Mouse (Mus musculus) spleen, adult 2 months (tissue): ENCODE measurements around the gene Ddx42. TPM values are rescaled to one million over a fixed set of nuclear protein-coding genes. Genes with fewer than 3 reads are reported as not detected.

Source experiments
- DNase-seq, 2 experiments: peaks; one replicate each; pipeline versions ENCODE4 v3.0.0 to v3.0.0-alpha.2; 2012 to 2021; ENCODE audit warnings: low spot score in 2 of 2, low read depth in 1 of 2
- H3K27ac ChIP-seq: fragments of 200-500 bp; 2 replicates; pipeline ENCODE4 v1.5.1; 2012; ENCODE audit warnings: low read length, inconsistent platforms; ENCODE audit not compliant: insufficient read depth
- H3K27me3 ChIP-seq: fragments of 200-500 bp; 2 replicates; pipeline ENCODE4 v1.6.1; 2012; ENCODE audit warnings: mild to moderate bottlenecking, moderate library complexity, low read length, inconsistent platforms; ENCODE audit not compliant: control insufficient read depth, insufficient read depth
- H3K36me3 ChIP-seq: fragments of 200-500 bp; 2 replicates; pipeline ENCODE4 v1.6.1; 2012; ENCODE audit warnings: mild to moderate bottlenecking, low read length, inconsistent platforms; ENCODE audit not compliant: control insufficient read depth, insufficient read depth
- H3K4me1 ChIP-seq: fragments of 200-500 bp; 2 replicates; pipeline ENCODE4 v1.6.1; 2011; ENCODE audit warnings: inconsistent platforms; ENCODE audit not compliant: control insufficient read depth, insufficient read depth, insufficient read length
- H3K4me3 ChIP-seq: fragments of 200-500 bp; 2 replicates; pipeline ENCODE4 v1.5.1; 2011; ENCODE audit warnings: mild to moderate bottlenecking, inconsistent platforms; ENCODE audit not compliant: insufficient read depth, insufficient read length; ENCODE audit errors: extremely low read depth
- CTCF ChIP-seq: fragments of 200-500 bp; IDR thresholded peaks from 2 replicates; pipeline ENCODE4 v1.5.1; 2011; ENCODE audit warnings: mild to moderate bottlenecking, inconsistent platforms; ENCODE audit not compliant: insufficient read depth, insufficient read length, insufficient replicate concordance; ENCODE audit errors: extremely low read depth
- POLR2A ChIP-seq: fragments of 200-500 bp; IDR thresholded peaks from 2 replicates; pipeline ENCODE4 v1.6.1; 2011; ENCODE audit warnings: low read depth, low read length, inconsistent platforms
- whole genome bisulfite sequencing: fragments of 180-500 bp; shearing (Covaris S2); methylation state at CpG from one replicate; pipeline ENCODE4 v1.1.7; 2018; 5-methylcytosine and 5-hydroxymethylcytosine counted together
- polyA plus RNA-seq: library from polyadenylated mRNA; depleted of rRNA; stranded (reverse); fragments of >200 nt; gene quantifications from 2 replicates; pipeline ENCODE4 v1.2.3, GENCODE M21; 2012

Gene Ddx42
- polyA plus RNA-seq, 1 experiment, result 7.4 TPM

GRCm38 (mm10) chr11:106267311-106267852 lies 50.7 kb downstream of the Ddx42 start:
- no peak overlapping the region for H3K4me3 ChIP-seq
- TF ChIP-seq POLR2A, result no peak
- TF ChIP-seq CTCF, result no peak
- H3K27me3 ChIP-seq, result no peaks in the 10 kb centered on the region
- no peak for DNase-seq
- peaks cover 48% of the 10 kb centered on the region for H3K36me3 ChIP-seq
- H3K27ac ChIP-seq, result no peak overlapping the region
- 80% methylated on average over 15 of the region's 15 CpGs for WGBS
- peaks cover 17% of the 10 kb centered on the region; the same call in 1 of the 2 replicates for H3K4me1 ChIP-seq

GRCm38 (mm10) chr11:106267871-106268270 lies 51.1 kb downstream of the Ddx42 start:
- H3K36me3 ChIP-seq, result peaks cover 43% of the 10 kb centered on the region
- 92% methylated on average over 5 of the region's 5 CpGs for WGBS
- no peak for DNase-seq
- H3K27ac ChIP-seq, result no peak overlapping the region
- H3K4me1 ChIP-seq, result peaks cover 17% of the 10 kb centered on the region; the same call in 1 of the 2 replicates
- H3K4me3 ChIP-seq, result no peak overlapping the region
- H3K27me3 ChIP-seq, result no peaks in the 10 kb centered on the region
- TF ChIP-seq CTCF (no peak), POLR2A (no peak)

DNA sequence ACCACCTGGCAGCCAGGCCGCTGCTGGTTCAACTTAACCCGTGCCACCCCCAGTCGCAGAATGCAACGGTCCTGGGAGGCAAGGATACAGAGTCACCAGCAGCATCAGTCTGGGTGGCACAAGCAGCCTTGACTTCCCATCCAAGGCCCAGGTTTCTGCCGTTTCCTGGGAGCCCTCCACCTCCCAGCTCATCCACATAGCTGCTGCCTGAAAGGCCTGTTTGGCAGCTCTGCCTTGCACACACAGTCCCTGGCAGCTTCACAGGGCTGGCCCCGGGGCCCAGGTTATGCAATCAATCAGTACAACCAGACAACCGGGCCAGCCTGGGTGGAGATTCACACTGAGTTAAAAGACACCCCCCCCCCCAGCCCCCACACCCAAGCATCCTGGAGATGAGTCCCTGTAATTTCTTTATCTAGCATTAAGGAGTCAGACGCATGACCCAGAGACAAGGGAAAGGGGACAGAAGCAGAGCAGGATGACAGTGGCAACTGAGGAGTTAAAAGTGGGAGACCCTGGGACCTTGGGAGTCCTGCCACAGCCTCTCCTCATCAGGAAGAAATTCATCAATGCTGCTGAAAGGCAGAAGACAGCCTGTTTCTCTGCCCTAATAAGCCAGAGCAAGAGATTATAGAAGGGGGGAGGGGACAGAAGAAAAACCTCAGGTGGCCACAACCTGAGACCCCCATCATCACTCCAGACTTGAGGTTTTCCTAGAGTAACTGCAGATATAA lies 51.8 kb downstream of the Ddx42 start:
- no peak for TF ChIP-seq POLR2A
- TF ChIP-seq CTCF, result no peak
- 62% methylated on average over 8 of the region's 8 CpGs for WGBS
- no peak overlapping the region for H3K4me3 ChIP-seq
- H3K27ac ChIP-seq, result 0 out of 2 replicates have a peak overlapping the region, but pooled peaks have one; percentile 37
- H3K27me3 ChIP-seq, result no peaks in the 10 kb centered on the region
- DNase-seq, result no peak
- H3K4me1 ChIP-seq, result peaks cover 19% of the 10 kb centered on the region; the same call in 1 of the 2 replicates
- peaks cover 37% of the 10 kb centered on the region for H3K36me3 ChIP-seq

GRCm38 (mm10) chr11:106269060-106269431 lies 52.3 kb downstream of the Ddx42 start:
- no peaks in the 10 kb centered on the region for H3K27me3 ChIP-seq
- 22% methylated on average over 3 of the region's 3 CpGs for WGBS
- H3K4me3 ChIP-seq, result no peak overlapping the region
- H3K4me1 ChIP-seq, result peaks cover 19% of the 10 kb centered on the region; the same call in 1 of the 2 replicates
- 0 out of 2 replicates have a peak overlapping the region, but pooled peaks have one; percentile 37 for H3K27ac ChIP-seq
- no peak for DNase-seq
- peaks cover 32% of the 10 kb centered on the region for H3K36me3 ChIP-seq
- no peak for TF ChIP-seq POLR2A
- no peak for TF ChIP-seq CTCF

- 34% methylated on average over 5 of the region's 5 CpGs for WGBS
- Histone ChIP-seq H3K4me3 (peak overlapping the region; percentile 66; the same call in 1 of the 2 replicates), H3K4me1 (peaks cover 20% of the 10 kb centered on the region; the same call in 1 of the 2 replicates), H3K27me3 (no peaks in the 10 kb centered on the region), H3K36me3 (peaks cover 11% of the 10 kb centered on the region), H3K27ac (no peak overlapping the region)
- TF ChIP-seq POLR2A (no peak), CTCF (no peak)
- no peak for DNase-seq
Measured at GRCm38 (mm10) chr11:106271131-106271793, 54.5 kb downstream of the Ddx42 start.

- 2% methylated on average over 41 of the region's 41 CpGs for WGBS
- Histone ChIP-seq H3K4me1 (peaks cover 24% of the 10 kb centered on the region; the same call in 1 of the 2 replicates), H3K4me3 (peak overlapping the region; percentile 66), H3K27ac (peak overlapping the region; percentile 80), H3K27me3 (no peaks in the 10 kb centered on the region), H3K36me3 (peaks cover 5% of the 10 kb centered on the region; the same call in 1 of the 2 replicates)
- peak in 1 of 2 experiments; percentile 53 for DNase-seq
- TF ChIP-seq POLR2A (no peak), CTCF (no peak)
Measured at GRCm38 (mm10) chr11:106271794-106272643, 55.3 kb downstream of the Ddx42 start.
